Mouse (Mus musculus) CD4-positive naive resting alpha-beta T cell, adult 57 days (primary cell): Measurements from ENCODE around the gene Fam76b. TPM values are rescaled to one million over a fixed set of nuclear protein-coding genes. Genes with fewer than 3 reads are reported as not detected.

Experiments used
- total RNA-seq: library from RNA; stranded (reverse); gene quantifications from one replicate; pipeline ENCODE4 v1.2.4, GENCODE M21; 2023

Gene Fam76b
- total RNA-seq = 61.5 TPM

GRCm38 (mm10) chr9:13827406-13828086, at the start of gene Fam76b:
Fam76b (plus strand) TSS chr9:13827716.

GRCm38 (mm10) chr9:13826832-13827405, 597 bp upstream of the Fam76b start, which contains the start of gene Cep57:
Cep57 (minus strand) TSS chr9:13827107.

Other genes starting within 250 kb of the Fam76b start
- gene Mtmr2, start 79.3 kb upstream of the Fam76b start, total RNA-seq = 52.3 TPM
- gene Cep57, start 609 bp upstream of the Fam76b start, total RNA-seq = 64.6 TPM